Mouse (Mus musculus) bone marrow, adult 2 months (tissue): ENCODE data around the gene Cep97.

ENCODE experiments used
- CTCF ChIP-seq: fragments of 200-500 bp; IDR thresholded peaks from 2 replicates; pipeline ENCODE4 v1.5.1; 2011; ENCODE audit warnings: low read length, control low read depth; ENCODE audit not compliant: control insufficient read depth, insufficient read depth
- POLR2A ChIP-seq: fragments of 200-500 bp; IDR thresholded peaks from 2 replicates; pipeline ENCODE4 v1.6.1; 2011; ENCODE audit warnings: low read depth, mild to moderate bottlenecking, control low read depth, low read length, borderline replicate concordance; ENCODE audit not compliant: control insufficient read depth

DNA sequence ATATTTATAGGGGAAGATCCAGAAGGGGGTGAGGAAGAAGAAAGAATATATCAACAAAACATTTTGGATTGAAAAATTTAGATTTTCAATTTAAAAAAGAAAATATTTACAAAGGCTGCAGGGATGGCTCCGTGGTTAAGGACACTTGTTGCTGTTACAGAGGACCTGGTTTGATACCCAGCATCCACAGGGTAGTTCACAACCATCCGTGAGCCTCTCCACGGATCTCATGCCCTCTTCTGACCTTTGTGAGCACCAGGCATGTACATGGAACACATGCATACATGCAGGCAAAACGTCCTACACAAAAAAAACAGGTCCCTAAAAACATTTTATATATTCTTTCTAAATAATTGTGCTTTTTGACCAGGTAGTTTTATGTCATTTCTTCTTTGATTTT lies 70.8 kb downstream of the Cep97 start:
- no peak for TF ChIP-seq POLR2A
- no peak for TF ChIP-seq CTCF
